Mouse (Mus musculus): ENCODE measurements around the gene 4930453N24Rik. TPM values are rescaled to one million over a fixed set of nuclear protein-coding genes. Genes with fewer than 3 reads are reported as not detected.

4930453N24Rik gene
- polyA plus RNA-seq (2015; fragmentation: Nextera tagmentation; extraction: Ambion mirVana): 15.3 and 16.5 TPM in 2 replicates

DNA sequence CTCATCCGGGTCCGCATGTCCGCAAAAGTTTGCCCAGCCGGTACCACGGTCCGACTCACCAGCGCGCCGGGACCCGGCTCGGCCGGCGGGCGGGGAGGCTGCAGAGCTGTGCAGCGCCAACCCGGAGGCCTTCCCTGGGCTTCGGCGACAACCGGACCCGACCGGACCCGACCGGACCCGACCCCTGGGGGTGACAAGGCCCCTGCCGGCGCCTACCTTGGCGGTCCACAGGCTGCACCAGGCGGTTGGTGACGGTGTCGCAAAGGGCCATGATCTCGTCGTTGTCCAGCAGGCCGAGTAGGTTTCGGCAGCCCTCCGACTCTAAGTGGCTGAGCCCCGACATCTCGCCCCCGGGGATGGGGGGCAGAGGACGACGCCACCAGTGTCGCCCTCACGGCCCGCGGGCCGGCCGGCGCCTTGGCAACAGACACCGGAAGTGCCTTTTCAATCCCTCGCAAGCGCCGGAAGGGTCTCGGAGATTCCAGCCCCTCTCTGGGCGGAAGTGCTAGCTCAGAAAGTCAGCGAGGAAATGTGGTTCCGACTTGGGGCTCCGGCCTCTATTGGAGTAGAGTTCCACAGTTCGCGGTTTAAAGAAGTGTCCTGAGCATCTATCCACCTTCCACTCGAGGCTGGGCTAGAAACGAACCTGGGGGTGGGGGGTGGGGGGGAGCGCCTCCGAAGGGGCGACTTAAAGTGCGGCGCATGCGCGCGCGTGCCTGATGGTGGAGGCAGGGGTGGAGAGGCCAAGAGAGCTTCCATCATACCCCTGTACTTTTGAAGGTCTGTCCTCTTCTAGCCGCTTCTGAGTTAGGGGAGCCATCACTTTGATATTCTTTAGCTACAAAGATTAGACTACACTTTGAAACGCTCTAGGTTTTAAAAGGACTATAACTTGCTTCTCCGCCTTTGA, at the start of gene 4930453N24Rik:
Gene 4930453N24Rik, minus strand, starts transcription at position 641 of the 910 bp plus-strand sequence.

Other genes starting within 250 kb of the 4930453N24Rik start
- gene Csnka2ip, start 168.8 kb downstream of the 4930453N24Rik start, polyA plus RNA-seq (2015; fragmentation: Nextera tagmentation; extraction: Ambion mirVana): not detected in 2 replicates
- gene Zfp654, start 80.5 kb upstream of the 4930453N24Rik start, polyA plus RNA-seq (2015; fragmentation: Nextera tagmentation; extraction: Ambion mirVana): 2.9 and 3.3 TPM in 2 replicates
- gene Cggbp1, start 80.8 kb upstream of the 4930453N24Rik start, polyA plus RNA-seq (2015; fragmentation: Nextera tagmentation; extraction: Ambion mirVana): 33.0 and 33.4 TPM in 2 replicates

Measured in spleen, postnatal 0 days (tissue).